Mouse (Mus musculus) bone marrow, adult 2 months (tissue): ENCODE results near the gene Slc4a7. TPM values are rescaled to one million over a fixed set of nuclear protein-coding genes. Genes with fewer than 3 reads are reported as not detected.

Experiments
- H3K27ac ChIP-seq: fragments of 200-500 bp; 2 replicates; pipeline ENCODE4 v1.5.1; 2012; ENCODE audit warnings: low read depth, mild to moderate bottlenecking, control low read depth, inconsistent platforms, low read length; ENCODE audit not compliant: control insufficient read depth, poor library complexity, insufficient read depth
- H3K4me1 ChIP-seq: fragments of 200-500 bp; 2 replicates; pipeline ENCODE4 v1.6.1; 2011; ENCODE audit warnings: low read length; ENCODE audit not compliant: control insufficient read depth, insufficient read depth
- H3K4me3 ChIP-seq: fragments of 200-500 bp; replicated peaks from 2 replicates; pipeline ENCODE3; 2011; ENCODE audit warnings: mild to moderate bottlenecking, low read depth, low read length, control low read depth; ENCODE audit not compliant: control insufficient read depth
- CTCF ChIP-seq: fragments of 200-500 bp; IDR thresholded peaks from 2 replicates; pipeline ENCODE4 v1.5.1; 2011; ENCODE audit warnings: low read length, control low read depth; ENCODE audit not compliant: control insufficient read depth, insufficient read depth
- POLR2A ChIP-seq: fragments of 200-500 bp; IDR thresholded peaks from 2 replicates; pipeline ENCODE4 v1.6.1; 2011; ENCODE audit warnings: low read depth, mild to moderate bottlenecking, control low read depth, low read length, borderline replicate concordance; ENCODE audit not compliant: control insufficient read depth
- WGBS: fragments of 180-500 bp; shearing (Covaris S2); methylation state at CpG from one replicate; pipeline ENCODE4 v1.1.7; 2018; 5-methylcytosine and 5-hydroxymethylcytosine counted together
- polyA plus RNA-seq: library from polyadenylated mRNA; stranded (reverse); fragments of >200 nt; gene quantifications from 2 replicates; pipeline ENCODE4 v1.2.4, GENCODE M21; 2011; ENCODE audit warnings: low replicate concordance; ENCODE audit not compliant: missing spikeins, insufficient read depth, insufficient read length

Gene Slc4a7
- polyA plus RNA-seq, 1 experiment: 11.0 TPM

GRCm38 (mm10) chr14:14842734-14843530, 140.9 kb downstream of the Slc4a7 start:
- 74% methylated on average over 8 of the region's 8 CpGs for WGBS
- Histone ChIP-seq H3K4me1 (peaks cover 1% of the 10 kb centered on the region; the same call in 1 of the 2 replicates), H3K4me3 (no peak overlapping the region), H3K27ac (no peak overlapping the region)
- no peak for TF ChIP-seq CTCF
- no peak for TF ChIP-seq POLR2A

Other genes starting within 250 kb of the Slc4a7 start
- not detected in 2 replicates for gene Nek10, start 101.1 kb downstream of the Slc4a7 start, polyA plus RNA-seq